Mouse (Mus musculus) c-Kit-negative CD71-positive TER-119-positive erythroid progenitor cells, embryonic 14.5 days (primary cell): ENCODE measurements around the gene Cnksr3.

ENCODE experiments used
- DNase-seq: peaks from one replicate; pipeline ENCODE4 v3.0.0-alpha.2; 2013; ENCODE audit warnings: low read depth, low spot score

The Cnksr3 gene

GRCm38 (mm10) chr10:7211696-7212482 lies at the start of gene Cnksr3:
Cnksr3 (minus strand) TSS chr10:7212237.
- peak; percentile 88 for DNase-seq

GRCm38 (mm10) chr10:7260166-7261108 lies 48.4 kb upstream of the Cnksr3 start:
- DNase-seq: no peak

GRCm38 (mm10) chr10:7258607-7259006 lies 46.6 kb upstream of the Cnksr3 start:
- DNase-seq: no peak

GRCm38 (mm10) chr10:7250455-7250854 lies 38.4 kb upstream of the Cnksr3 start:
- DNase-seq: no peak

GRCm38 (mm10) chr10:7234601-7235000 lies 22.6 kb upstream of the Cnksr3 start:
- no peak for DNase-seq

GRCm38 (mm10) chr10:7217551-7218127 lies 5.6 kb upstream of the Cnksr3 start:
- no peak for DNase-seq

- DNase-seq: no peak
Measured at GRCm38 (mm10) chr10:7214718-7215117, 2.7 kb upstream of the Cnksr3 start.

- no peak for DNase-seq
Measured at GRCm38 (mm10) chr10:7213066-7213630, 1.1 kb upstream of the Cnksr3 start.

- DNase-seq: no peak
Measured at GRCm38 (mm10) chr10:7212537-7212936, 500 bp upstream of the Cnksr3 start.

- DNase-seq: peak; percentile 49
Measured at GRCm38 (mm10) chr10:7210991-7211695, 894 bp downstream of the Cnksr3 start.

- DNase-seq: no peak
Measured at GRCm38 (mm10) chr10:7209691-7210455, 2.2 kb downstream of the Cnksr3 start.

GRCm38 (mm10) chr10:7208859-7209441 lies 3.1 kb downstream of the Cnksr3 start:
- no peak for DNase-seq

- no peak for DNase-seq
Measured at GRCm38 (mm10) chr10:7207301-7207700, 4.7 kb downstream of the Cnksr3 start.

GRCm38 (mm10) chr10:7206571-7206970 lies 5.5 kb downstream of the Cnksr3 start:
- DNase-seq: no peak

GRCm38 (mm10) chr10:7205576-7205975 lies 6.5 kb downstream of the Cnksr3 start:
- DNase-seq: no peak

- no peak for DNase-seq
Measured at GRCm38 (mm10) chr10:7204953-7205352, 7.1 kb downstream of the Cnksr3 start.

- no peak for DNase-seq
Measured at GRCm38 (mm10) chr10:7202576-7202975, 9.5 kb downstream of the Cnksr3 start.

GRCm38 (mm10) chr10:7200665-7201064 lies 11.4 kb downstream of the Cnksr3 start:
- no peak for DNase-seq

GRCm38 (mm10) chr10:7198201-7198600 lies 13.8 kb downstream of the Cnksr3 start:
- DNase-seq: no peak

GRCm38 (mm10) chr10:7197733-7198132 lies 14.3 kb downstream of the Cnksr3 start:
- no peak for DNase-seq
